Mouse (Mus musculus) hindbrain, embryonic 11.5 days (tissue): ENCODE measurements around the gene Arhgap8. TPM values are rescaled to one million over a fixed set of nuclear protein-coding genes. Genes with fewer than 3 reads are reported as not detected.

Source experiments
- ATAC-seq: fragments of 200-750 bp; cut with Nextera tagmentation; 2 replicates; pipeline ENCODE4 v1.8.0; 2017; ENCODE audit warnings: mild to moderate bottlenecking, moderate TSS enrichment, moderate library complexity; ENCODE audit not compliant: low FRiP score
- DNase-seq: peaks from one replicate; pipeline ENCODE4 v3.0.0-alpha.2; 2015; ENCODE audit warnings: low spot score
- H3K27ac ChIP-seq: fragments of 300-500 bp; sonication (generic); 2 replicates; pipeline ENCODE4 v1.5.1; 2014; ENCODE audit warnings: mild to moderate bottlenecking, low read depth, low read length
- H3K27me3 ChIP-seq: fragments of 300-500 bp; sonication (generic); 2 replicates; pipeline ENCODE4 v1.6.1; 2014; ENCODE audit warnings: mild to moderate bottlenecking, low read length, moderate library complexity, mixed read lengths; ENCODE audit not compliant: control insufficient read depth, insufficient read depth
- H3K36me3 ChIP-seq: fragments of 300-500 bp; sonication (generic); 2 replicates; pipeline ENCODE4 v1.6.1; 2014; ENCODE audit warnings: mild to moderate bottlenecking, low read length, moderate library complexity, mixed read lengths; ENCODE audit not compliant: control insufficient read depth, insufficient read depth
- H3K4me1 ChIP-seq: fragments of 300-500 bp; sonication (generic); replicated peaks from 2 replicates; pipeline ENCODE4 v1.6.1; 2014; ENCODE audit warnings: low read length, mixed read lengths; ENCODE audit not compliant: control insufficient read depth, insufficient read depth
- H3K4me2 ChIP-seq: fragments of 300-500 bp; sonication (generic); replicated peaks from 2 replicates; pipeline ENCODE4 v1.6.1; 2014; ENCODE audit warnings: mild to moderate bottlenecking, low read depth, low read length
- H3K4me3 ChIP-seq: fragments of 300-500 bp; sonication (generic); 2 replicates; pipeline ENCODE4 v1.5.1; 2014; ENCODE audit warnings: low read depth, low read length
- H3K9ac ChIP-seq: fragments of 300-500 bp; sonication (generic); 2 replicates; pipeline ENCODE4 v1.6.1; 2014; ENCODE audit warnings: low read depth, low read length
- H3K9me3 ChIP-seq: fragments of 300-500 bp; sonication (generic); 2 replicates; pipeline ENCODE4 v1.6.1; 2016; ENCODE audit warnings: low read length; ENCODE audit not compliant: control insufficient read depth
- WGBS: fragments of 180-500 bp; shearing (Covaris S2); extraction: QIAGEN DNeasy Blood & Tissue Kit; methylation state at CpG from one replicate; pipeline ENCODE4 v1.1.7; 2014; 5-methylcytosine and 5-hydroxymethylcytosine counted together
- polyA plus RNA-seq: library from polyadenylated mRNA; unstranded; fragments of >200 nt; fragmentation: Nextera tagmentation; extraction: Ambion mirVana; gene quantifications from 2 replicates; pipeline ENCODE4 v1.2.1, GENCODE M21; 2014

Gene Arhgap8
- polyA plus RNA-seq, 1 experiment from 2014 or later: 2.9 TPM

- no peaks in the 10 kb centered on the region for H3K27me3 ChIP-seq
- H3K4me3 ChIP-seq: no peak overlapping the region
- H3K36me3 ChIP-seq: peaks cover under 1% of the 10 kb centered on the region; the same call in 1 of the 2 replicates
- no peaks in the 10 kb centered on the region for H3K9me3 ChIP-seq
- no peak overlapping the region for H3K27ac ChIP-seq
- H3K4me1 ChIP-seq: no peaks in the 10 kb centered on the region; the same call in 1 of the 2 replicates
- ATAC-seq (no peak), DNase-seq (no peak)
- no peak overlapping the region for H3K4me2 ChIP-seq
- H3K9ac ChIP-seq: no peak overlapping the region
- 83% methylated on average over 11 of the region's 11 CpGs for WGBS
These were observed 93.0 kb downstream of the Arhgap8 start for GRCm38 (mm10) chr15:84812831-84813357.

- H3K36me3 ChIP-seq: no peaks in the 10 kb centered on the region
- 60% methylated on average over 4 of the region's 4 CpGs for WGBS
- no peaks in the 10 kb centered on the region; the same call in none of the 2 replicates for H3K4me1 ChIP-seq
- DNase-seq: no peak
- no peak overlapping the region for H3K9ac ChIP-seq
- H3K27me3 ChIP-seq: no peaks in the 10 kb centered on the region
- no peak overlapping the region for H3K4me2 ChIP-seq
- ATAC-seq: no peak
- no peaks in the 10 kb centered on the region for H3K9me3 ChIP-seq
- H3K27ac ChIP-seq: no peak overlapping the region
- no peak overlapping the region for H3K4me3 ChIP-seq
These were observed 95.3 kb downstream of the Arhgap8 start for GRCm38 (mm10) chr15:84815171-84815570.

- H3K36me3 ChIP-seq: no peaks in the 10 kb centered on the region
- no peaks in the 10 kb centered on the region for H3K27me3 ChIP-seq
- no peak overlapping the region for H3K9ac ChIP-seq
- no peak overlapping the region for H3K4me2 ChIP-seq
- no peaks in the 10 kb centered on the region; the same call in none of the 2 replicates for H3K4me1 ChIP-seq
- H3K27ac ChIP-seq: no peak overlapping the region
- WGBS: 93% methylated on average over 3 of the region's 3 CpGs
- ATAC-seq (no peak), DNase-seq (no peak)
- no peak overlapping the region for H3K4me3 ChIP-seq
- H3K9me3 ChIP-seq: no peaks in the 10 kb centered on the region
These were observed 97.7 kb downstream of the Arhgap8 start for GRCm38 (mm10) chr15:84817589-84817988.

- no peaks in the 10 kb centered on the region for H3K9me3 ChIP-seq
- ATAC-seq (no peak), DNase-seq (no peak)
- no peak overlapping the region for H3K4me3 ChIP-seq
- no peaks in the 10 kb centered on the region for H3K27me3 ChIP-seq
- H3K27ac ChIP-seq: no peak overlapping the region
- WGBS: 80% methylated on average over 11 of the region's 11 CpGs
- no peak overlapping the region for H3K4me2 ChIP-seq
- H3K9ac ChIP-seq: no peak overlapping the region
- H3K36me3 ChIP-seq: no peaks in the 10 kb centered on the region
- no peaks in the 10 kb centered on the region; the same call in none of the 2 replicates for H3K4me1 ChIP-seq
These were observed 98.4 kb downstream of the Arhgap8 start for GRCm38 (mm10) chr15:84818284-84818683.

GRCm38 (mm10) chr15:84820811-84821210 lies 101.0 kb downstream of the Arhgap8 start:
- no peak overlapping the region for H3K9ac ChIP-seq
- H3K4me1 ChIP-seq: no peaks in the 10 kb centered on the region; the same call in 1 of the 2 replicates
- no peak overlapping the region for H3K4me3 ChIP-seq
- 93% methylated on average over 4 of the region's 4 CpGs for WGBS
- H3K36me3 ChIP-seq: no peaks in the 10 kb centered on the region
- no peak overlapping the region for H3K27ac ChIP-seq
- no peak overlapping the region for H3K4me2 ChIP-seq
- DNase-seq (no peak), ATAC-seq (no peak)
- H3K9me3 ChIP-seq: no peaks in the 10 kb centered on the region
- H3K27me3 ChIP-seq: no peaks in the 10 kb centered on the region

Other genes with a start within 250 kb of the Arhgap8 start
- 13.0 and 18.5 TPM in 2 replicates for gene Rtl6, start 162.2 kb upstream of the Arhgap8 start, polyA plus RNA-seq
- 12.1 and 13.9 TPM in 2 replicates for gene Prr5, start 50.4 kb upstream of the Arhgap8 start, polyA plus RNA-seq
- 34.6 and 44.1 TPM in 2 replicates for gene Phf21b, start 136.0 kb downstream of the Arhgap8 start, polyA plus RNA-seq
- 0.61 and 0.62 TPM in 2 replicates for gene Gm29666, start 200.0 kb downstream of the Arhgap8 start, polyA plus RNA-seq
- 63.3 and 65.0 TPM in 2 replicates for gene Nup50, start 203.4 kb downstream of the Arhgap8 start, polyA plus RNA-seq